Mouse (Mus musculus) CH12.LX (cell line): ENCODE measurements around the gene Obp2b. TPM values are rescaled to one million over a fixed set of nuclear protein-coding genes. Genes with fewer than 3 reads are reported as not detected.

Source experiments
- DNase-seq: peaks from one replicate; pipeline ENCODE4 v3.0.0-alpha.2; 2013; ENCODE audit errors: extremely low read depth
- H3K27ac ChIP-seq: 2 replicates; pipeline ENCODE4 v1.5.1; 2012; ENCODE audit warnings: low read depth, mild to moderate bottlenecking, control low read depth, moderate library complexity; ENCODE audit not compliant: insufficient read depth
- H3K27me3 ChIP-seq: replicated peaks from 2 replicates; pipeline ENCODE3; 2012; ENCODE audit warnings: inconsistent platforms
- H3K36me3 ChIP-seq, 2 experiments: replicated peaks in 1 of 2; 2 replicates each; pipeline versions ENCODE3 to v1.6.1; 2012; ENCODE audit warnings: inconsistent platforms in 1 of 2, low read length in 1 of 2, mild to moderate bottlenecking in 1 of 2, mixed read lengths in 1 of 2, moderate library complexity in 1 of 2; ENCODE audit not compliant: control insufficient read depth in 1 of 2, insufficient read depth in 1 of 2
- H3K4me1 ChIP-seq, 2 experiments: 2 replicates each; pipeline ENCODE4 v1.6.1; 2012; ENCODE audit warnings: inconsistent platforms in 1 of 2, moderate library complexity in 1 of 2; ENCODE audit not compliant: insufficient read depth in 2 of 2, control insufficient read depth in 1 of 2
- H3K4me2 ChIP-seq: 2 replicates; pipeline ENCODE4 v1.6.1; 2012; ENCODE audit warnings: low read depth, mild to moderate bottlenecking, control low read depth; ENCODE audit not compliant: poor library complexity, insufficient read depth, severe bottlenecking
- H3K4me3 ChIP-seq, 3 experiments: fragments of 150-350 bp in 1 of 3; sonication (generic) in 1 of 3; replicated peaks in 1 of 3; 2 replicates each; pipeline versions ENCODE3 to v1.5.1; 2011 to 2012; ENCODE audit warnings: low read depth in 2 of 3, low read length in 2 of 3, mild to moderate bottlenecking in 2 of 3, moderate library complexity in 2 of 3, control low read depth in 1 of 3, improper control_type of control experiment in 1 of 3, inconsistent platforms in 1 of 3, mixed read lengths in 1 of 3; ENCODE audit not compliant: poor library complexity in 1 of 3
- H3K79me2 ChIP-seq: replicated peaks from 2 replicates; pipeline ENCODE4 v1.6.1; 2012; ENCODE audit warnings: mild to moderate bottlenecking, moderate library complexity; ENCODE audit not compliant: control insufficient read depth, poor library complexity, insufficient read depth, severe bottlenecking; ENCODE audit errors: extremely low read depth
- H3K9ac ChIP-seq: 2 replicates; pipeline ENCODE4 v1.6.1; 2012; ENCODE audit warnings: low read depth, mild to moderate bottlenecking, control low read depth, moderate library complexity; ENCODE audit not compliant: insufficient read depth
- H3K9me3 ChIP-seq: replicated peaks from 2 replicates; pipeline ENCODE3; 2012; ENCODE audit warnings: low read length, inconsistent platforms, mixed read lengths
- BHLHE40 ChIP-seq: IDR thresholded peaks from 2 replicates; pipeline ENCODE4 v1.6.1; 2011; ENCODE audit warnings: mild to moderate bottlenecking, low read depth, low read length, improper control_type of control experiment
- CHD2 ChIP-seq: IDR thresholded peaks from 2 replicates; pipeline ENCODE4 v1.6.1; 2011; ENCODE audit warnings: low read length, improper control_type of control experiment
- CTCF ChIP-seq, 2 experiments: IDR thresholded peaks in 1 of 2; conservative IDR thresholded peaks in 1 of 2; 2 replicates each; pipeline ENCODE4 v1.5.1; 2011 to 2012; ENCODE audit warnings: low read depth in 2 of 2, low read length in 2 of 2, improper control_type of control experiment in 1 of 2, inconsistent platforms in 1 of 2, mild to moderate bottlenecking in 1 of 2, moderate library complexity in 1 of 2
- ETS1 ChIP-seq: conservative IDR thresholded peaks from 2 replicates; pipeline ENCODE4 v1.6.1; 2012; ENCODE audit warnings: low read depth, mild to moderate bottlenecking, inconsistent platforms, low read length, improper control_type of control experiment, moderate library complexity
- GABPA ChIP-seq: IDR thresholded peaks from 2 replicates; pipeline ENCODE4 v1.6.1; 2012; ENCODE audit warnings: low read depth, low read length, improper control_type of control experiment, inconsistent platforms; ENCODE audit not compliant: insufficient replicate concordance
- HCFC1 ChIP-seq: IDR thresholded peaks from 2 replicates; pipeline ENCODE4 v1.6.1; 2012; ENCODE audit warnings: low read depth, mild to moderate bottlenecking, inconsistent platforms, low read length, improper control_type of control experiment
- IRF4 ChIP-seq: IDR thresholded peaks from 2 replicates; pipeline ENCODE4 v1.6.1; 2014; ENCODE audit warnings: low read depth, mild to moderate bottlenecking, inconsistent platforms, low read length, improper control_type of control experiment
- JUND ChIP-seq: conservative IDR thresholded peaks from 2 replicates; pipeline ENCODE4 v1.6.1; 2011; ENCODE audit warnings: low read depth, low read length, improper control_type of control experiment
- KAT2A ChIP-seq: IDR thresholded peaks from 2 replicates; pipeline ENCODE4 v1.6.1; 2012; ENCODE audit warnings: low read length, improper control_type of control experiment, inconsistent platforms; ENCODE audit not compliant: insufficient replicate concordance
- MAFK ChIP-seq: IDR thresholded peaks from 2 replicates; pipeline ENCODE4 v1.6.1; 2011; ENCODE audit warnings: low read length, improper control_type of control experiment; ENCODE audit not compliant: insufficient replicate concordance
- MAX ChIP-seq: IDR thresholded peaks from 2 replicates; pipeline ENCODE4 v1.6.1; 2011; ENCODE audit warnings: low read length, improper control_type of control experiment
- MEF2A ChIP-seq: IDR thresholded peaks from 2 replicates; pipeline ENCODE4 v1.6.1; 2014; ENCODE audit warnings: low read depth, mild to moderate bottlenecking, inconsistent platforms, low read length, improper control_type of control experiment, borderline replicate concordance
- MXI1 ChIP-seq: IDR thresholded peaks from 2 replicates; pipeline ENCODE4 v1.6.1; 2011; ENCODE audit warnings: mild to moderate bottlenecking, low read depth, low read length, improper control_type of control experiment
- MYC ChIP-seq: IDR thresholded peaks from 2 replicates; pipeline ENCODE4 v1.6.1; 2011; ENCODE audit warnings: low read depth, mild to moderate bottlenecking, improper control_type of control experiment, low read length
- NRF1 ChIP-seq: IDR thresholded peaks from 2 replicates; pipeline ENCODE4 v1.6.1; 2014; ENCODE audit warnings: low read depth, mild to moderate bottlenecking, inconsistent platforms, low read length, improper control_type of control experiment, moderate library complexity
- RCOR1 ChIP-seq: conservative IDR thresholded peaks from 2 replicates; pipeline ENCODE4 v1.6.1; 2012; ENCODE audit warnings: low read depth, mild to moderate bottlenecking, inconsistent platforms, low read length, improper control_type of control experiment
- SMC3 ChIP-seq: IDR thresholded peaks from 2 replicates; pipeline ENCODE4 v1.6.1; 2011; ENCODE audit warnings: low read depth, low read length, improper control_type of control experiment
- TCF12 ChIP-seq: IDR thresholded peaks from 2 replicates; pipeline ENCODE4 v1.6.1; 2014; ENCODE audit warnings: low read depth, mild to moderate bottlenecking, inconsistent platforms, low read length, improper control_type of control experiment
- UBTF ChIP-seq: IDR thresholded peaks from 2 replicates; pipeline ENCODE4 v1.6.1; 2012; ENCODE audit warnings: low read depth, mild to moderate bottlenecking, inconsistent platforms, low read length, improper control_type of control experiment, moderate library complexity
- USF1 ChIP-seq: IDR thresholded peaks from 2 replicates; pipeline ENCODE4 v1.6.1; 2014; ENCODE audit warnings: low read depth, mild to moderate bottlenecking, inconsistent platforms, low read length, improper control_type of control experiment
- USF2 ChIP-seq: conservative IDR thresholded peaks from 2 replicates; pipeline ENCODE4 v1.6.1; 2011; ENCODE audit warnings: low read depth, low read length, improper control_type of control experiment
- ZMIZ1 ChIP-seq: IDR thresholded peaks from 2 replicates; pipeline ENCODE4 v1.6.1; 2012; ENCODE audit warnings: low read depth, mild to moderate bottlenecking, inconsistent platforms, low read length, improper control_type of control experiment
- dilution Hi-C: fragments of 300-500 bp; cut with MboI; formaldehyde crosslinking; loops from 2 replicates; pipeline ENCODE4 v1.14.3; 2020; ENCODE audit warnings: low sequenced_read_pairs; ENCODE audit not compliant: extremely low pct_unique_long_range_greater_than_20kb, extremely low pct_ligation_motif_present
- in situ Hi-C: fragments of 300-500 bp; cut with MboI; formaldehyde crosslinking; loops from 3 replicates; pipeline ENCODE4 v1.14.3; 2019; ENCODE audit warnings: low sequenced_read_pairs, low pct_ligation_motif_present, low pct_unique_long_range_greater_than_20kb, mixed read lengths
- polyA plus RNA-seq: library from polyadenylated mRNA; unstranded; fragments of >175 nt; gene quantifications from 2 replicates; pipeline ENCODE4 v1.2.1, GENCODE M21; 2012; ENCODE audit warnings: low read depth; ENCODE audit not compliant: insufficient read length
- total RNA-seq, 2 experiments: library from RNA; depleted of rRNA; stranded (reverse); fragments of 300-350 nt in 1 of 2; fragments of >200 nt in 1 of 2; gene quantifications; 2 replicates each; pipeline ENCODE4 v1.2.3; 2012 to 2014

The Obp2b gene
- total and polyA plus RNA-seq, 3 experiments, result not detected

DNA sequence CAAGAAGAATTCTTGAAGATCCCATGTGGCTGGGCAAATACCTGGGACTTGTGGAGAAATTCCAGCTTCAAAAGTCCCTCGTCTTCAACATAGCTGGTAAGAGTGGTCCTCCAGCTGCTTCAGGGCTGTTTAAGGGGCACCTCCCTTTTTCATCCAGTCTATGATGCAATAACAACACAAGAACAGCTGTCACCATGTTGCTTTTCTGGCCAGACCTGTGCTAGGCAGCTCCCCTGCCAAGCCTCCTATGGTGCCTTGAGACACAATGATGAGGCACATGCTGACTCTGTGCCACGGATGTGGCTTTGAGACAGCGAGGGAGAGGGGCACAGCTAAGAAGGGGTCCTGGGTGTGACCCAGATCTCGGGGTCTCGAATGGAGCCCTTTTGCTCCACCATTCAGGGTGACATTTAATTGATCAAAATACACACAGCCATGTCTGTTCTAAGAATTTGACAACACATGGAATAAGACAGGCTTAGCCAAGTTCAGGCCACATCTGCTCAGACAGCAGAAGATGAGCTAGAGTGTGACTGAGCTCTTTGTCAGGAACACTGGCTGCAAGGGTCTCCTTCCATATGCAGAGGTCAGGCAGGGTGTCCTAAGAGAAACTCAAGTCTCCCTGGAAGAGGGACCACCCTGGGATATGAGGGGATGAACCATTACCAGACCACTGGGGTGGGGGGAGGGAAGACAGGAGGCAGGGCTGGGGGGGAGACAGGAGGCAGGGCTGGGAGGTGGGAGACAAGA lies 48.9 kb downstream of the Obp2b start:
- Histone ChIP-seq H3K27me3 (peaks cover 58% of the 10 kb centered on the region), H3K9ac (no peak overlapping the region), H3K4me1 (no peaks in the 10 kb centered on the region), H3K27ac (no peak overlapping the region), H3K9me3 (no peaks in the 10 kb centered on the region), H3K36me3 (no peaks in the 10 kb centered on the region), H3K4me3 (no peak overlapping the region), H3K79me2 (no peaks in the 10 kb centered on the region), H3K4me2 (no peak overlapping the region)
- TF ChIP-seq MYC (no peak), CTCF (conservative IDR thresholded peaks at IDR 0.05 in 1 of 2, IDR thresholded peaks at IDR 0.05 in 1 of 2; ENCODE audit: low read depth in 2 of 2, low read length in 2 of 2) (no peak), MXI1 (no peak), TCF12 (no peak), MEF2A (no peak), USF2 (no peak), MAX (no peak), KAT2A (no peak), ZMIZ1 (no peak), MAFK (no peak), CHD2 (no peak), RCOR1 (no peak), SMC3 (no peak), GABPA (no peak), IRF4 (no peak), BHLHE40 (no peak), NRF1 (no peak), ETS1 (no peak)
- DNase-seq, result no peak
- in situ Hi-C loops (no loop called here), dilution Hi-C loops (no loop called here)

DNA sequence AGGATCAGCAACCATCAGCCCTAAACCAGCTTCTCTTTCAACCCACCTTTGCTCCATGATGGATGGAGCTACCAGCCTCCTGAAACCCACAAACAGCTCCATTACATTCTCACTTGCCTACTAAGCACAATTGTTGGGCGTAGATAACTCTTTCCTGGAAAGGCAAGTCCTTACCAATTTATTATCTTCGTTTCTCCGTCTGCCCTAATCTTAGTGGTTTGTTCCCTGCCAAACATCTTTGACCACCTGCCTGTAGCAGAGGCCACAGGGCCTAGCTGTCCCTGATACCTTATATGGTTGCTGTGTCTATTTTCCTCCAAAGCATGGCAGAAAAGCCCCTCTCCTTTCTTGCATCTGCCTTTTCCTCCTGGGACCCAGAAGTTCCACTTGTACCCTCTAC lies 52.3 kb downstream of the Obp2b start:
- no peak overlapping the region for H3K4me2 ChIP-seq
- in situ Hi-C loops, result no loop called here

More for the DNA sequence above, 52.3 kb downstream of the Obp2b start:
- Histone ChIP-seq H3K9me3 (no peaks in the 10 kb centered on the region), H3K4me3 (no peak overlapping the region), H3K27me3 (peaks cover 48% of the 10 kb centered on the region), H3K9ac (no peak overlapping the region), H3K27ac (no peak overlapping the region), H3K79me2 (no peaks in the 10 kb centered on the region), H3K36me3 (no peaks in the 10 kb centered on the region), H3K4me1 (no peaks in the 10 kb centered on the region)
- no peak for DNase-seq
- dilution Hi-C loops, result no loop called here
- TF ChIP-seq MAX, result no peak
- TF ChIP-seq USF1, result no peak
- TF ChIP-seq HCFC1, result no peak
- no peak for TF ChIP-seq IRF4
- TF ChIP-seq USF2, result no peak
- no peak for TF ChIP-seq UBTF
- no peak for TF ChIP-seq SMC3
- no peak for TF ChIP-seq JUND

Other genes starting within 250 kb of the Obp2b start
Only the 20 nearest of the 26 such genes appear.
- 29.2 and 34.9 TPM in 2 replicates for gene Mamdc4, start 162.2 kb upstream of the Obp2b start, total RNA-seq (2012; rRNA removed)
- 0.65 and 4.4 TPM in 2 replicates for gene Mamdc4, start 162.2 kb upstream of the Obp2b start, total RNA-seq (2014; rRNA removed)
- 4.9 and 11.5 TPM in 2 replicates for gene Mamdc4, start 162.2 kb upstream of the Obp2b start, polyA plus RNA-seq
- gene Phpt1, start 161.8 kb upstream of the Obp2b start, total RNA-seq (2012; rRNA removed), result 46.6 and 47.2 TPM in 2 replicates
- 32.6 and 37.9 TPM in 2 replicates for gene Phpt1, start 161.8 kb upstream of the Obp2b start, total RNA-seq (2014; rRNA removed)
- 66.9 and 69.7 TPM in 2 replicates for gene Phpt1, start 161.8 kb upstream of the Obp2b start, polyA plus RNA-seq
- 0.97 and 1.4 TPM in 2 replicates for gene Ajm1, start 155.3 kb upstream of the Obp2b start, total RNA-seq (2012; rRNA removed)
- gene Ajm1, start 155.3 kb upstream of the Obp2b start, total RNA-seq (2014; rRNA removed), result 0.23 and 0.31 TPM in 2 replicates
- 0.93 and 1.4 TPM in 2 replicates for gene Ajm1, start 155.3 kb upstream of the Obp2b start, polyA plus RNA-seq
- gene Rabl6, start 128.5 kb upstream of the Obp2b start, total RNA-seq (2012; rRNA removed), result 52.0 and 55.7 TPM in 2 replicates
- gene Rabl6, start 128.5 kb upstream of the Obp2b start, total RNA-seq (2014; rRNA removed), result 32.2 and 34.6 TPM in 2 replicates
- 62.0 and 72.9 TPM in 2 replicates for gene Rabl6, start 128.5 kb upstream of the Obp2b start, polyA plus RNA-seq
- gene Ccdc183, start 119.3 kb upstream of the Obp2b start, total RNA-seq (2012; rRNA removed), result not detected in 2 replicates
- gene Ccdc183, start 119.3 kb upstream of the Obp2b start, total RNA-seq (2014; rRNA removed), result not detected in 2 replicates
- gene Ccdc183, start 119.3 kb upstream of the Obp2b start, polyA plus RNA-seq, result 0.13 TPM in 1 of 2 replicates, not detected in the other
- 8.9 and 11.1 TPM in 2 replicates for gene Tmem141, start 115.0 kb upstream of the Obp2b start, total RNA-seq (2012; rRNA removed)
- 6.5 and 7.7 TPM in 2 replicates for gene Tmem141, start 115.0 kb upstream of the Obp2b start, total RNA-seq (2014; rRNA removed)
- gene Tmem141, start 115.0 kb upstream of the Obp2b start, polyA plus RNA-seq, result 5.2 and 6.2 TPM in 2 replicates
- gene Fcna, start 109.0 kb upstream of the Obp2b start, total RNA-seq (2012; rRNA removed), result not detected in 2 replicates
- not detected in 2 replicates for gene Fcna, start 109.0 kb upstream of the Obp2b start, total RNA-seq (2014; rRNA removed)
- not detected in 2 replicates for gene Fcna, start 109.0 kb upstream of the Obp2b start, polyA plus RNA-seq
- gene Lcn8, start 83.9 kb upstream of the Obp2b start, total RNA-seq (2012; rRNA removed), result not detected in 2 replicates
- gene Lcn8, start 83.9 kb upstream of the Obp2b start, total RNA-seq (2014; rRNA removed), result not detected in 2 replicates
- not detected in 2 replicates for gene Lcn8, start 83.9 kb upstream of the Obp2b start, polyA plus RNA-seq
- not detected in 2 replicates for gene Lcn5, start 79.1 kb upstream of the Obp2b start, total RNA-seq (2012; rRNA removed)
- not detected in 2 replicates for gene Lcn5, start 79.1 kb upstream of the Obp2b start, total RNA-seq (2014; rRNA removed)
- gene Lcn5, start 79.1 kb upstream of the Obp2b start, polyA plus RNA-seq, result not detected in 2 replicates
- gene Lcn6, start 60.2 kb upstream of the Obp2b start, total RNA-seq (2012; rRNA removed), result not detected in 2 replicates
- not detected in 2 replicates for gene Lcn6, start 60.2 kb upstream of the Obp2b start, total RNA-seq (2014; rRNA removed)
- gene Lcn6, start 60.2 kb upstream of the Obp2b start, polyA plus RNA-seq, result not detected in 2 replicates
- not detected in 2 replicates for gene Lcn10, start 54.3 kb upstream of the Obp2b start, total RNA-seq (2012; rRNA removed)
- not detected in 2 replicates for gene Lcn10, start 54.3 kb upstream of the Obp2b start, total RNA-seq (2014; rRNA removed)
- gene Lcn10, start 54.3 kb upstream of the Obp2b start, polyA plus RNA-seq, result not detected in 2 replicates
- not detected in 2 replicates for gene Obp2a, start 37.0 kb upstream of the Obp2b start, total RNA-seq (2012; rRNA removed)
- not detected in 2 replicates for gene Obp2a, start 37.0 kb upstream of the Obp2b start, total RNA-seq (2014; rRNA removed)
- gene Obp2a, start 37.0 kb upstream of the Obp2b start, polyA plus RNA-seq, result not detected in 2 replicates
- gene Bmyc, start 30.3 kb upstream of the Obp2b start, total RNA-seq (2012; rRNA removed), result 11.2 and 13.7 TPM in 2 replicates
- gene Bmyc, start 30.3 kb upstream of the Obp2b start, total RNA-seq (2014; rRNA removed), result 8.2 and 10.8 TPM in 2 replicates
- gene Bmyc, start 30.3 kb upstream of the Obp2b start, polyA plus RNA-seq, result 30.5 and 37.2 TPM in 2 replicates
- not detected in 2 replicates for gene Lcn3, start 28.6 kb downstream of the Obp2b start, total RNA-seq (2012; rRNA removed)
- not detected in 2 replicates for gene Lcn3, start 28.6 kb downstream of the Obp2b start, total RNA-seq (2014; rRNA removed)
- gene Lcn3, start 28.6 kb downstream of the Obp2b start, polyA plus RNA-seq, result not detected in 2 replicates
- gene Lcn11, start 40.0 kb downstream of the Obp2b start, total RNA-seq (2012; rRNA removed), result not detected in 2 replicates
- not detected in 2 replicates for gene Lcn11, start 40.0 kb downstream of the Obp2b start, total RNA-seq (2014; rRNA removed)
- not detected in 2 replicates for gene Lcn11, start 40.0 kb downstream of the Obp2b start, polyA plus RNA-seq
- gene Gm13539, start 45.2 kb downstream of the Obp2b start, total RNA-seq (2012; rRNA removed), result not detected in 2 replicates
- not detected in 2 replicates for gene Gm13539, start 45.2 kb downstream of the Obp2b start, total RNA-seq (2014; rRNA removed)
- gene Gm13539, start 45.2 kb downstream of the Obp2b start, polyA plus RNA-seq, result not detected in 2 replicates
- gene Glt6d1, start 78.8 kb downstream of the Obp2b start, total RNA-seq (2012; rRNA removed), result not detected in 2 replicates
- not detected in 2 replicates for gene Glt6d1, start 78.8 kb downstream of the Obp2b start, total RNA-seq (2014; rRNA removed)
- gene Glt6d1, start 78.8 kb downstream of the Obp2b start, polyA plus RNA-seq, result not detected in 2 replicates
- not detected in 2 replicates for gene Lcn9, start 86.1 kb downstream of the Obp2b start, total RNA-seq (2012; rRNA removed)
- not detected in 2 replicates for gene Lcn9, start 86.1 kb downstream of the Obp2b start, total RNA-seq (2014; rRNA removed)
- not detected in 2 replicates for gene Lcn9, start 86.1 kb downstream of the Obp2b start, polyA plus RNA-seq
- gene Sohlh1, start 110.2 kb downstream of the Obp2b start, total RNA-seq (2012; rRNA removed), result not detected in 2 replicates
- gene Sohlh1, start 110.2 kb downstream of the Obp2b start, total RNA-seq (2014; rRNA removed), result not detected in 2 replicates
- not detected in 2 replicates for gene Sohlh1, start 110.2 kb downstream of the Obp2b start, polyA plus RNA-seq
- 0.04 TPM in 1 of 2 replicates, not detected in the other for gene Kcnt1, start 126.7 kb downstream of the Obp2b start, total RNA-seq (2012; rRNA removed)
- gene Kcnt1, start 126.7 kb downstream of the Obp2b start, total RNA-seq (2014; rRNA removed), result not detected in 2 replicates
- gene Kcnt1, start 126.7 kb downstream of the Obp2b start, polyA plus RNA-seq, result not detected in 2 replicates